Mouse (Mus musculus): ENCODE results near the gene Cyp1a2.
"Not testable (repeated sequence)": the region's sequence is repeated elsewhere in the genome, so short reads cannot be mapped to it uniquely, and the experiment has no call there.

Cyp1a2 gene

DNA sequence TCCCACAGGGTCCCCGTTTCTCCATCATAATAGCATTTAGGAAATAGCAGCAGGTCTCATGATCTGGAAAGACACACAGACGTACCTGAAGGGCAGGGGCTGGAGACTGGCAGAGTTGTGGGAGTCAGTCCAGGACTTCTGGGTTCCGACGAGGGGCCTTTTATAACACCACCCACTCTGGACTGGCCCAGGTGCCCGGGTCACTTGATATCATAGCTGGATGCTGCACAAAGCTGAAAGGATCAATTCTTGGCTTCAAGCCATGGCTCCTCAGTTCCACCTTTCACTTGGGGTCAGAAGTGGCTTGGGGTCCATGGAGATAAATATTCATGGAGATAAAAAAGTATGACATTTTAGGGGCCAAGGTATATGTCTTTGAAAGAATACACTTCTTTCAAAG, at the start of gene Cyp1a2:
TSS of gene Cyp1a2 (minus strand) at position 184 of the 400 bp plus-strand sequence.
- no peak for DNase-seq (ENCODE audit: low spot score in 2 of 2)

DNA sequence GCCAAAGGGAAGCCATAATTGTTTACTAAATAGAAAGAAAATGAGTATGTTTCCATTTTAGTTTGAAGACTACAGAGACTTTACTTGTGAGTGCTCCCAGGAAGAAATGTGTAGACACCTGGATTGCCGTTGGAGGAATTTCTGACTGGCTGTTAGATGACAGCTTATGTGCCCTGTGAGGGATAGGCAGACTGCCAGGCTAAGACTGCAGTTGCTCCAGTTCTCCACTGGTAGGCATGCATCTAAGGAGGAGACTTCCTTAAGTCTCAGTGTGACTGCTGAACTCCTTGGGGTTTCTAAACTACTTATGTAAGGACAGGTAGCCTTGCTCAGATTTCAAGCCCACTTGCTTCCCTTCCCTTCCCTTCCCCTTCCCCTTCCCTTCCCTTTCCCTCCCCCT, 44.8 kb upstream of the Cyp1a2 start:
- no peak for DNase-seq (ENCODE audit: low spot score in 2 of 2)

DNA sequence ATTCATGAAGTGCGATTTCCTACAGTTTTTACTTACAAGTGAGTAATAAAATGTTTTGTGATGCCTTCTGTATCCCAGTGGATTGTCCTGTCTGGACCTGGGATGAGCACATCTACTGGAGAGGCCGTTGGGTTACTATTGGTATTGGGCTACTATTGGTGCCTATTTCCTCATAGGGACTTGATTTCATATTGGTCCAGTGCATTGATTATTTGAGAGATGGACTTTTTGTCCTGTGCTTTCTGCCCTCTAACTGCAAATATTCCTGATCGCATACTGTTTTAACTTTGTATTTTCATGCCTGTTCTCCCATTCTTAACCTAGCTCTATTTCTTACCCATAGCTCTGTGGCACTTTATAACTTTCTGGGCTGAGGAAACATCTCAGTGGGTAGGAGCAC, 41.2 kb upstream of the Cyp1a2 start:
- no peak for DNase-seq (ENCODE audit: low spot score in 2 of 2)

DNA sequence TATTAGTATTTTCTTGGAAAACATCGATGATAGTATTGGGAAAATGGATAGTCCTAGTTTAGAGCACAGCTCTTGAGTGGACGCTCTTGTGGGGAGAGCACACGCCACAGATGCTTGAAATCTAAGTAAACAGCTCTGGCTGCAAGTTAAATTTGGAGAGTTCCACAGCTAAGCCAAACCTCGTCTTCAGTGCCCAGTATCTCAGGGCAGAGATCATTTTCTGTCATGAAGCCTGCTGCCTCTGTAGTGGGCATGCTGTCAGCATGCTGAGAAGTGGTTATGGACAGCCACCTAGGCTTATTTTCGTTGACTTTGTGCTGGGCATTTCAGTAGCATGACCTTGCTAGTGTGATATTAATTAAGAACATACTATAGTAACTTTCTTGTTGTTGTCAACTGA, 40.3 kb upstream of the Cyp1a2 start:
- DNase-seq (ENCODE audit: low spot score in 2 of 2): no peak

DNA sequence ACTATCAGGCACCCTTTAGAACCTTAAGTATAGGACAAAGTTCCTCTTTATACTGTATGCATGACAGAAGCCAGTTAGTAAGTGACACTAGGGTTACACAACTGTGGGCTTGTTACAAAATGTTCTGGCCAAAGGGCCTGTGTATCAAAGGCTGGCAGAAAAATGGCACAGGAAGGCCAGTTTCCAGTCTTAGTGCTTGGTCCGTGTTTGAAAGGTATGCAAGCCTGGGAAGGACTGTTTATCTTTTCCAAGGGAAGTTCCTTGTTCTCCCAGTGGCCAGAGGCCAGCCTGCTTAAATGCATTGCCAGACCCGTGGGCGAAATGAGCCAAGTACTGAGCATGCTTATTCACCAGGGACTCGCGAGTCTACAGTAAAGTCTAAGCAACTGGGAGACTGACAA, 39.8 kb upstream of the Cyp1a2 start:
- DNase-seq (ENCODE audit: low spot score in 2 of 2): peak in 1 of 2 experiments; percentile 26

DNA sequence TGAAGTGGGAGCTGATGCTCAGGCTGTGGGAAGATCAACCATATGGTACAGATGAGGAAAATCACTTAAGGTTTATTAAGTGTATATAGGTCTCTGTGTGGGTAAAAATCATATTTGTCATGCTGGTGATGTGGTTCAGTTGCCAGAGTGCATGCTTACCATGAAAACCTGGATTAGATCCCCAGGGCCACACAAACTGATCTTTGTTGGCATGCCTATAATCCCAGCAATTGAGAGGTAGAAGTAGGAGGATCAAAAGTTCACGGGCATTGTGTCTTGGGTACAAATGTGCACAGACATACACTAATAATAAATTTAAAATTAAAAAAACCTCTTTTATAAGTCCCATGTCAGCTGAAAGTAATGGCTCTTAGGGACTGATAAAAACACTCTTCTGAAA, 38.9 kb upstream of the Cyp1a2 start:
- no peak for DNase-seq (ENCODE audit: low spot score in 2 of 2)

DNA sequence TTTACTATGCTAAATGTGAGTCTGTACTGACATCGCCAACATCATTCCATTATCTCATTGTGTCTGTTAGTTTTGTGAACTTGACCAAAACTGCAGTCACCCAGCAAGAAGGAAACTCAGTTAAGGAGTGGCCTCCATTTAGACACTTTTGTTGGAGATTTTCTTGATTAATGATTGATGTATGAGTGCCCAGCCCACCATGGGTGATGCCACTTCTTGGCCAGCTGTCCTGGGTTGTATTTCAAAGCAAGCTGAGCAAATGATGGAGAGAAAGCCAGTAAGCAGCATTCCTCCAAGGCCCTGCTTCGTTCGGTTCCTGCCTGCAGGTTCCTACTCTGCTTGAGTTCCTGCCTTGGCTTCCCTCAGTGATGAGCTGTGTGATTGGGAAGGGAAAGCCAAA, 37.2 kb upstream of the Cyp1a2 start:
- DNase-seq (ENCODE audit: low spot score in 2 of 2): no peak

DNA sequence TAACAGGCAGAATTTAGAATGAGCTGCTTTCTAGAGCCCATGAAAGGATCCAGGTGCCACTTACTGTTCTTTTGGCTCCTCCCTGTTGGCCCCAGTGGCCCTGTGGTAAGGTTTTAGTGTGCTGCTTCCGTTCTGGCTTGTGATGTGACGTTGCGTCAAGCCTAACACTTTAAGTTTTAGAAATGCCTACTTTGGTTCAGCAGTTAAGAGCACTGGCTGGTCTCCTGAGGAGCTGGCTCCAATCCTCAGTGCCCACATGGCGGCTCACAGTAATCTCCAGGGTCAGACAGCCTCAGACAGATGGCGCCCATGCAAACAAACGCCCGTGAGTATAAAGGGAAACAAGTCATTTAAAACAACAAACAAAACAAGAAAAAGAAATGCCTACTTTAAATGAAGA, 34.9 kb upstream of the Cyp1a2 start:
- no peak for DNase-seq (ENCODE audit: low spot score in 2 of 2)

DNA sequence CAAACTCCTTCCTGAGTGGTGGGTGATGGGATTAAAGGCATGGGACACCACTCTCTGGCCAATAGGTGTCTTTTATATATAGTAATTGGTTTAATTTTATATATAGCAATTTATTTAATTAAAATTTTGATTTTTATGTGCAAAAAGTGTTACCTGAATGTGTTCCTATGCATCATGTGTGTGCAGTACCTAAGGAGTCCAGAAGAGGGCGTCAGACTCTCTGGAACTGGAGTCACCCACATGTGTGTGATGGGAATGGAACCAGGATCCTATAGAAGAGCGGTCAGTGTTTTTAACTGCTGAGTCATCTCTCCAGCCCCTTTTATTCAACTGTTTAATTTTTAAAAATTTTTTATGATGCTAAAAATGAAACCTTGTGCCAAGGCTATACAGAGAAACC, 28.7 kb upstream of the Cyp1a2 start:
- DNase-seq (ENCODE audit: low spot score in 2 of 2): no peak

DNA sequence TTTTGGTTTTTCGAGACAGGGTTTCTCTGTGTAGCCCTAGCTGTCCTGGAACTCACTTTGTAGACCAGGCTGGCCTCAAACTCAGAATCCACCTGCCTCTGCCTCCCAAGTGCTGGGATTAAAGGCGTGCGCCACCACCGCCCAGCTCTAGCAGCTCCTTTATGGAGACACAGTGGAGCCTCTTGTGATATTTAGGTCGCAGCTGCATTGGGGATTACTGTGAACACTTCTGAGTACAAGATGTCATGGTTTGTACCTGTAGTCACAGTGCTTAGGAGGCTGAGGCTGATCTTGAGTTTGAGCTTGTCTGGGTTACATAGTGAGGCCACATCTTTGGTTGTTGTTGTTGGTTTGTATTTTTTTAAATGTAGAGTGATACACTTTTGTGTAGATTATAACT, 26.7 kb upstream of the Cyp1a2 start:
- DNase-seq (ENCODE audit: low spot score in 2 of 2): not testable (repeated sequence)

DNA sequence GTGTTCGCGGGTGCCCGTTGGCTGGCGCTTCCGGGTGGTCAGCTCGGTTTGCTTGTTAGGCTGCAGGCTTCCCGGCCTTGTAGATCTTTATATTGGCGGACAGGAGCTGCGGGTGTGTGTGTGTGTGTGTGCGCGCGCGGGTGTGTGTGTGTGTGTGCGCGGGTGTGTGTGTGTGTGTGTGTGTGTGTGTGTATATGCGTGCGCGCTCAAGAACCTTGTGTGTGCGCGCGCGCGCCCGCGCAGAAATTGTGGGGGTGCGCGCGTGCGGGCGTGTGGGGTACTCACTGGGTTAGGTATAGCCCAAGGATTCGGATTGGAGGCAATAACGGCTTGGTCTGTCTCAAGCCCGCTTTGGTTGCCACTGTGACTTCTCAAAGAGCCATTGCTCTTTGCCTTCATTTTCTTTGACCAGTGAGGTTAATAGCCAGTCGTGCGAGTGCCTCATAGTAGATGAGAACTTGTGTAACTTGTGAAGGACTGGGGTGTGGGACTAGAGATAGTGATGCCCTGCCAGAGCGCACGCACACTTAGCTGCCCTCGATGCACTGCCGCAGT, 25.3 kb upstream of the Cyp1a2 start:
- DNase-seq (ENCODE audit: low spot score in 2 of 2): peak in 1 of 2 experiments; percentile 31

DNA sequence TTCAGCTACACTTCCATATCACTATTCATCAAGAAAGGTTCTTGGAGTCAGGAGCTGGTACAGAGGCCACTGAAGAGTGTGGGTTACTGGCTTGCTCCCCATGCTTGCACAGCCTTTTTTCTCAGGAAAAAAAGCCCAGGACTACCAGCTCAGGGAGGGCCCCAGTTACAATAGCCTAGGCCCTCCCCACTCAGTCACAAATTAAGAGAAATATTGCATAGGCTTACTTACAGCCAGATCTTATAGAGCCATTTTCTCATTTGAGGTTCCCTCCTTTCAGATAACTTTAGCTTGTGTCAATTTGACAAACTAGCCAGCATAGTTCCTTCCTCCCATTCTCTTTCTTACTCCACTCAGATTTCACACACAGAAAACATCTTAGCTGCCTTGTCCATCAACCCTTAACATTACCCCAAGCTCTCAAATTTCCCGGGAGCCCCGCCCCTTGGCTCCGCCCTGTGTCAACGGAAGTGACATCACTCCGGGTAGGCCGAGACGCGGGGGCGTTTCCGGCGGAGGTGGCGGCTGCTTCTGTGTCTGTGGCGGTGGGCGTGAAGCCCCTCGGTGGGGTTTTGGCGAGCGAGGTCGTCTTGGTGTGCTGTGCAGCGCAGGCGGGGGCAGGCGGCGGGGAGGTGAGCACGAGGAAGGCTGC, 24.7 kb upstream of the Cyp1a2 start, which contains the start of gene Edc3:
TSS of gene Edc3 (plus strand) at position 473 of the 652 bp plus-strand sequence.
- peak; percentile 83 to 88 for DNase-seq (ENCODE audit: low spot score in 2 of 2)

DNA sequence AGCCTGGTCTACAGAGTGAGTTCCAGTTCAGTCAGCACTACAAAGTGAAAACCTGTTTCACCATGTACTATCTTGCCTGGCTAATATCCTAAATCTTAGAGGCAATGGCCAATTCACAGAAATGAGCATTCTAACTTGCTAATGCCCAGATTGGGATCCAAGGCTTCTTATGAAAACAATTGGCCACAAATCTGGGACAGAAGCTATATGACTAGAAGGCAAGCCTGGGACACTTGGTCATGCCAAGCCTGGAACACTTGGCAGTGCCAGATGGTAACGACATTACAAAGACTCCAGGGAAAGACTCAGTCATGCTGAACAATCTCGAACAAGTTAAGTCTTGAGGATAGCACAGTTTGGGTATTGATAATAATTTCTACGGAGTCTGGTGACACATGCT, 23.0 kb upstream of the Cyp1a2 start:
- no peak for DNase-seq (ENCODE audit: low spot score in 2 of 2)

DNA sequence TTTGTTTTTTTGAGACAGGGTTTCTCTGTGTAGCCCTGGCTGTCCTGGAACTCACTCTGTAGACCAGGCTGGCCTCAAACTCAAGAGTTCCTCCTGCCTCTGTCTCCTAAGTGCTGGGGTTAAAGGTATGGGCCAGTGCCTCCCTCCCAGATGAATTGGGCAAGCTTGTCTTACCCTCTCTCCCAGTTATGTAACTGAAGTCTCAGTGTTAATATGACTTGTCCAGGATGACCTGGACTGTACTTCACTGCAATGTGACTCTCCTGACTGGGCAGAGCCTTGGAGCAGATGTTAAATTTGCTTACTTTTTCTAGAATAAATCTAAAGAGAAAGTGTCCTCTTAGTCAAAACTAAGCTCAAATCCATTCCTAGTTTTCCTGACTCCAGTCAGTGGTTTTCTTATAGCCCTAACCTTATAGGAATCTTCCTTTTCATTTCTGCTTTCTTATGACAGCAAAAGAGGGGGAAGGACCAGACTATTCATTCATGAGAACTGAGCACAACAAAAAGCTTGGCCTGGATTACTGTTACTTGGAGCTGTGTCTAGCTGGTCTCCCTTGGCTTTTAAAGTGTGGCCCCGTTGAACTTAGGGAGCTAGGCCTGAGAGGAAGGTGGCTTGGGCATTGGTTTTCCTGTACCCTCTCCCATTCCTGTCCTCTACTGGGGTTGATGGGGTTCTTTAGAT, 15.1 kb upstream of the Cyp1a2 start:
- DNase-seq (ENCODE audit: low spot score in 2 of 2): no peak

DNA sequence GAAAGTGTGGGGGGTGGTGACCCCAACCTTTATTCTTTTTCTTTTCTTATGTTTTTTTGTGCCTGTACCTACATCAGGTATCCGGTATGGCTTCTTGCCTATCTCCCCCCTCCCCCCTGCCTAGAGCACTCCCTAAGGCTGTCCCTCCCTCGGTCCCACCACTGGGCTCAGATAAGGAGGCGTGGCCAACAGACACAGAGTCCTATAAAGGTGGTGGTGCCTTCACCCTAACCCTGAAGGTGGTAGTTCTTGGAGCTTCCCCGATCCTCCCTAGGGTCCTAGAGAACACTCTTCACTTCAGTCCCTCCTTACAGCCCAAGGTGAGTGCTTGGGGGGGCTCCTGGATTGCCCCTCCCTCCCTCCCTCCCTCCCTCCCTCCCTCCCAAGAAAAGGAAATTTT, 13.9 kb upstream of the Cyp1a2 start:
- DNase-seq (ENCODE audit: low spot score in 2 of 2): no peak

DNA sequence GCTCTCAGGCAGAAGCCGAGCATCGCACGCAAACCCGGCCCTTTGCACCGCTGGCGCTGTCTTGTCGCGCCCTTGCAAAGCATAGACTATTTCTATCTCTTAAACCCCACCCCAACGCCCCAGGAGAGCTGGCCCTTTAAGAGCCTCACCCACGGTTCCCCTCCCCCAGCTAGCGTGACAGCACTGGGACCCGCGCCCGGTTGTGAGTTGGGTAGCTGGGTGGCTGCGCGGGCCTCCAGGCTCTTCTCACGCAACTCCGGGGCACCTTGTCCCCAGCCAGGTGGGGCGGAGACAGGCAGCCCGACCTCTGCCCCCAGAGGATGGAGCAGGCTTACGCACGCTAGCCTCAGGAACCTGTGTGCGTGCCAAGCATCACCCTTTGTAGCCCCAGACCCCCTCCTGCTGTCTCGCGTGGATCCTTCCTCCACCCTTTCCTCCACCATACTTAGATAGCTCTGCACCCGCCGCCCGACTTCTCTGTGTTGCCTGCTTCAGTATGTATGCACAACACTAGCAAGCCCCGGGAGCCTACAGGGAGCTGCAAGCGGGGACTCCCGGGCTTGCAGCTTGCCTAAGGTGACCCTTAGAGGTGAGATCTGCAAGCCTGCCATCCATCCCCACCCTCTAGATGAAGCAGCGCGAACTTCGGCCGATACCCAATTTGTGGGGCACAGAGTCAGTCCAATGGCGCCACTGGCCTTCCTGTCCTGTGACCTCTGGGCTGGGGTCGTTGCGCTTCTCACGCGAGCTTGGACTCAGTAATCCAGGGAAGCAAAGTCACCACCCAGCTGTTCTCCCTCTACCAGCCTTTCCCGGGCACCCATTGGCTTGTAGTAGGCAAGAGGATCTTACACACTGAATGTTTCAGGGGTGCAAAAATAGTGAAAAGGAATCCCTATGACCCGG, 13.1 kb upstream of the Cyp1a2 start:
- no peak for DNase-seq (ENCODE audit: low spot score in 2 of 2)

DNA sequence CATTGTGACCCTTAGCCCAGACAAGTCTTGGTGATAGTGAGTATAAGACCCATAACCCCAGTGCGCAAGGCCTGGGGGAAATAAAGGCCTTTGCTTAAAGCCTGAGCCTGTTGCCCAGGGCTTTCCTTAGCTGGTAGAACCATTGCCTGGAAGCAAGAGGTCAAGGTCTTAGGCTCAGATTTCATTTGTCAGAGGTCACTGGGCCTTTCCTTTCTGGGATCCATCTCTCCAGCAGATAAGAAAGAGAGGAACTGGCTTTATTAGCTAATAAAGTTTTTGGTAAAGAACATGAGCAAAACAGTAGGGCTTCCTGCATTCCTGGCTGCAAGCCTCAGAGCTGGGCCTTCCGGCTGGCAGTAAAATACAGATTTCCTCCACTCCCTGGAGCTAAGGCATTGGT, 10.6 kb upstream of the Cyp1a2 start:
- no peak for DNase-seq (ENCODE audit: low spot score in 2 of 2)

DNA sequence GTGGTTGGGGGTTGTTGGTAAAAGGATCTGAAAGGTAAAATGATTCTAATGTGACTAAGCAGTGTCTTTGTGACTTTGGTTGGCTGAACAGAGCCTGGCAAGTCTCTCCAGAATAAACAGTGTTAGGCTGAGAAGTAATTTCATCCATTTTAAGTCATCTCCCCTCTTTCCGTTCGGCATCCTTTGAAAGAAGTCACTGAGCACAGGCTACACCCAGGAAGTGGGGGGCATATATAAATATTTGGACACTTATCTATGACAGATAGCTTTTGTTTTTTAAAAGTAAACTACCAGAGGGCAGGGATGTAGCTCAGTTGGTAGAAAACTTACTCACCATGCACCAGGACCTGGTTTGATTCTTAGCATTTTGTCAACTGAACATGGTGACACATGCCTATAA, 5.1 kb upstream of the Cyp1a2 start:
- DNase-seq (ENCODE audit: low spot score in 2 of 2): no peak

DNA sequence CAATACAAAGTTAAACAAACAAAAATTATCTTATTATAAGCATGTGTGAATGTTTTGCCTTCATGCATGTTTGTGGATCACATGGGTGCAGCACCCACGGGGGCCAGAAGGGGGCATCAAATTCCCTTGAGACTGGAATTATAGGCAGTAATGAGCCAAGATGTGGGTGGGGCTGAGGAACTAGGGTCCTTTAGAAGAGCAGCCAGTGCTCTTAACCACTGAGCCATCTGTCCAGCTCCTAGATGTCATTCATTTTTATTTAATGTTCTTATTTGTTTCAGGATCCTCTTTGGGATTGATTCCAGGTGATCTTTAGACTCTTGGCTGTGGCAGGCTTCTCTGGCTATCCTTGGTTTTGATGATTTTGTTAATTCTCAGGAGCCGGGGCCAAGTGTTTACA, 4.7 kb upstream of the Cyp1a2 start:
- DNase-seq (ENCODE audit: low spot score in 2 of 2): peak in 1 of 2 experiments; percentile 16

DNA sequence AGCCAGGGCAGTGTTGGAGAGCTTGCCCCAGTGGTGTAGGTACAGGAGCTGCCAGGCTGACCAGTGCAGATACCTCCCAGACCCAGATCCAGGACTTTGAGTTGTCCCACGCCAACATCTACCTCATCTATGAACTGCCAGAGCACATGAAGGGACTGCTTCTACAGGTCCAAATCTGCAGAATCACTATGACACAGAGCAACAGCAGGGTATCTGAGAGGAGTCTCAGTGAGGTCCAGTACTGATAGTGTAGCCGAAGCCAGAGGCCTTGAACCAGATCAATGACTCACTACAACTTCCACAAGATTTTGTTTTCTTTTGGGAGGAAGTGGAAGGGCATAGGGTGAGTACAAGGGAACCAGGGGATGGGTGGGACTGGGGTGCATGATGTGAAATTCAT, 4.2 kb upstream of the Cyp1a2 start, which contains the start of gene Cyp1a1:
TSS of gene Cyp1a1 (plus strand) at position 178 of the 400 bp plus-strand sequence.
- DNase-seq (ENCODE audit: low spot score in 2 of 2): no peak

DNA sequence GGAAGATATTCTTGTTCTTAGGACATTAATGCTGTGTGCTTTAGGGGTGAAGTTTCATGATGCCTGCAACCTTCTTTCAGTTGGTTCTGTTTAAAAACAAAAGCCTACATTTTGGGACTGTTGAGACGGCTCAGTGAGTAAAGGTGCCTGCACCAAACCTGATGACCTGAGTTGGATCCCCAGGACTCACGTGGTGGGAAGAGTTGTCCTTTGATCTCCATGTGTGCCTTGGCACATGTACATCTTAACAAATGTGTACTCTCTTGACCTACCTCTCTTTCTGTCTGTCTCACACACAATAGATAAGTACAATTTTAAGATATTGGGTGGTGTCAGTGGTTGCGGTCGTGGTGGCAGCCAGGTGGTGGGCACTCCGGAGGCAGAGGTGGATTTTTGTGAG, 2.5 kb upstream of the Cyp1a2 start:
- DNase-seq (ENCODE audit: low spot score in 2 of 2): no peak

DNA sequence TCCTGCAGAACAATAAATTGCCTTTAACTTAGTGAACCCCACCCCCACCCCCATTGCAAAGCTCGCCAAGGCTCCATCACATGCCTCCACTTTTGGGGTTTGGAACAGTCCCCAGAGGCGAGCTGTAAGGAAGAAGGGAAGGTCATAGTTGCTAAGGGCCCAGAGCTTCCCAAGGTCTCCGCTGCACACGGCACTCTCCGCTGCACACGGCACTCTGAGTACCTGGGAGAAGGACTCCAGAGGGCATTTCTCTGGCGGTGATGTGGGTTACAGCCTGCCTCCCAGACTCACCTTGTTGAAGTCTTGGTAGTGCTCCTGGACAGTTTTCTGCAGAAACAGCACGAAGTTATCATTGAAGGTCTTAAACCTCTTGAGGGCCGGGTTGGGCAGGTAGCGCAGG, 2.1 kb downstream of the Cyp1a2 start:
- DNase-seq (ENCODE audit: low spot score in 2 of 2): no peak

Measured in spleen, postnatal 36 days (tissue).